Mouse (Mus musculus) forebrain, embryonic 13.5 days (tissue): ENCODE results near the gene Rgs8. TPM values are rescaled to one million over a fixed set of nuclear protein-coding genes. Genes with fewer than 3 reads are reported as not detected.

Experiments used
- ATAC-seq: fragments of 200-750 bp; cut with Nextera tagmentation; 2 replicates; pipeline ENCODE4 v1.8.0; 2017
- H3K27ac ChIP-seq: fragments of 300-500 bp; sonication (generic); 2 replicates; pipeline ENCODE4 v1.5.1; 2015; ENCODE audit warnings: inconsistent platforms, mild to moderate bottlenecking, moderate library complexity
- H3K27me3 ChIP-seq: fragments of 300-500 bp; sonication (generic); 2 replicates; pipeline ENCODE4 v1.6.1; 2015; ENCODE audit warnings: mild to moderate bottlenecking, inconsistent platforms
- H3K36me3 ChIP-seq: fragments of 300-500 bp; sonication (generic); 2 replicates; pipeline ENCODE4 v1.6.1; 2015; ENCODE audit warnings: mild to moderate bottlenecking, inconsistent platforms; ENCODE audit not compliant: poor library complexity, severe bottlenecking
- H3K4me1 ChIP-seq: fragments of 300-500 bp; sonication (generic); 2 replicates; pipeline ENCODE4 v1.6.1; 2015; ENCODE audit warnings: inconsistent platforms
- H3K4me2 ChIP-seq: fragments of 300-500 bp; sonication (generic); 2 replicates; pipeline ENCODE4 v1.6.1; 2015; ENCODE audit warnings: inconsistent platforms, mild to moderate bottlenecking, moderate library complexity
- H3K4me3 ChIP-seq: fragments of 300-500 bp; sonication (generic); 2 replicates; pipeline ENCODE4 v1.5.1; 2015; ENCODE audit warnings: mild to moderate bottlenecking, inconsistent platforms
- H3K9ac ChIP-seq: fragments of 300-500 bp; sonication (generic); 2 replicates; pipeline ENCODE4 v1.6.1; 2015; ENCODE audit warnings: mild to moderate bottlenecking, inconsistent platforms
- H3K9me3 ChIP-seq: fragments of 300-500 bp; sonication (generic); replicated peaks from 2 replicates; pipeline ENCODE4 v1.6.1; 2016; ENCODE audit warnings: inconsistent platforms
- WGBS: fragments of 180-500 bp; shearing (Covaris S2); methylation state at CpG from one replicate; pipeline ENCODE4 v1.1.7; 2015; 5-methylcytosine and 5-hydroxymethylcytosine counted together
- polyA plus RNA-seq: library from polyadenylated mRNA; unstranded; fragments of >200 nt; fragmentation: Nextera tagmentation; extraction: Ambion mirVana; gene quantifications from 2 replicates; pipeline ENCODE4 v1.2.1, GENCODE M21; 2015

The Rgs8 gene
- polyA plus RNA-seq = 14.6 and 17.7 TPM in 2 replicates

- Histone ChIP-seq H3K36me3 (no peaks in the 10 kb centered on the region), H3K4me3 (peak within 1 kb of the TSS; percentile 47), H3K27me3 (0 out of 2 replicates have a peak, but pooled peaks cover 9% of the 10 kb centered on the region), H3K27ac (peak within 1 kb of the TSS; percentile 55; the same call in 1 of the 2 replicates), H3K9me3 (no peaks in the 10 kb centered on the region), H3K9ac (peak within 1 kb of the TSS; percentile 64), H3K4me2 (peak within 1 kb of the TSS; percentile 70), H3K4me1 (peaks cover 28% of the 10 kb centered on the region)
- peak; percentile 87 for ATAC-seq
- 1% methylated on average over 26 of the region's 26 CpGs for WGBS
Observed at GRCm38 (mm10) chr1:153652938-153653623, at the start of gene Rgs8. Gene Rgs8, plus strand, starts transcription at chr1:153653025.

- Histone ChIP-seq H3K9me3 (no peaks in the 10 kb centered on the region), H3K9ac (no peak overlapping the region), H3K27me3 (no peaks in the 10 kb centered on the region), H3K36me3 (no peaks in the 10 kb centered on the region), H3K4me3 (no peak overlapping the region), H3K4me2 (no peak overlapping the region), H3K4me1 (no peaks in the 10 kb centered on the region), H3K27ac (no peak overlapping the region)
- ATAC-seq = no peak
- 93% methylated on average over 9 of the region's 9 CpGs for WGBS
Observed at GRCm38 (mm10) chr1:153617340-153617830, 35.4 kb upstream of the Rgs8 start.

- Histone ChIP-seq H3K9me3 (no peaks in the 10 kb centered on the region), H3K27me3 (no peaks in the 10 kb centered on the region), H3K4me1 (no peaks in the 10 kb centered on the region), H3K4me2 (no peak overlapping the region), H3K9ac (no peak overlapping the region), H3K36me3 (no peaks in the 10 kb centered on the region), H3K4me3 (no peak overlapping the region), H3K27ac (no peak overlapping the region)
- no peak for ATAC-seq
- 87% methylated on average over 4 of the region's 4 CpGs for WGBS
Observed at GRCm38 (mm10) chr1:153623036-153623435, 29.8 kb upstream of the Rgs8 start.

- no peak overlapping the region for H3K4me2 ChIP-seq
- 91% methylated on average over 6 of the region's 6 CpGs for WGBS
- H3K36me3 ChIP-seq = no peaks in the 10 kb centered on the region
- no peak for ATAC-seq
- no peak overlapping the region for H3K27ac ChIP-seq
- no peak overlapping the region for H3K9ac ChIP-seq
- H3K4me1 ChIP-seq = no peaks in the 10 kb centered on the region
- no peak overlapping the region for H3K4me3 ChIP-seq
- no peaks in the 10 kb centered on the region for H3K9me3 ChIP-seq
- H3K27me3 ChIP-seq = no peaks in the 10 kb centered on the region
Observed at GRCm38 (mm10) chr1:153632686-153633085, 20.1 kb upstream of the Rgs8 start.

- no peaks in the 10 kb centered on the region for H3K9me3 ChIP-seq
- 79% methylated on average over 5 of the region's 5 CpGs for WGBS
- H3K36me3 ChIP-seq = no peaks in the 10 kb centered on the region
- H3K4me3 ChIP-seq = no peak overlapping the region
- H3K27me3 ChIP-seq = no peaks in the 10 kb centered on the region
- ATAC-seq = 0 out of 2 replicates have a peak, but pooled peaks have one; percentile 12
- H3K4me2 ChIP-seq = no peak overlapping the region
- no peaks in the 10 kb centered on the region for H3K4me1 ChIP-seq
- no peak overlapping the region for H3K27ac ChIP-seq
- H3K9ac ChIP-seq = no peak overlapping the region
Observed at GRCm38 (mm10) chr1:153635056-153635455, 17.8 kb upstream of the Rgs8 start.

GRCm38 (mm10) chr1:153635521-153635920 is 17.3 kb upstream of the Rgs8 start:
- Histone ChIP-seq H3K36me3 (no peaks in the 10 kb centered on the region), H3K9ac (no peak overlapping the region), H3K4me2 (no peak overlapping the region), H3K9me3 (no peaks in the 10 kb centered on the region), H3K27me3 (no peaks in the 10 kb centered on the region), H3K27ac (no peak overlapping the region), H3K4me1 (no peaks in the 10 kb centered on the region), H3K4me3 (no peak overlapping the region)
- ATAC-seq = peak; percentile 55
- WGBS = 70% methylated on average over 3 of the region's 3 CpGs

GRCm38 (mm10) chr1:153636821-153637220 is 16.0 kb upstream of the Rgs8 start:
- no peaks in the 10 kb centered on the region for H3K9me3 ChIP-seq
- H3K9ac ChIP-seq = no peak overlapping the region
- peaks cover 11% of the 10 kb centered on the region for H3K4me1 ChIP-seq
- ATAC-seq = no peak
- H3K4me3 ChIP-seq = no peak overlapping the region
- no peak overlapping the region for H3K4me2 ChIP-seq
- no peaks in the 10 kb centered on the region for H3K27me3 ChIP-seq
- H3K27ac ChIP-seq = no peak overlapping the region
- 74% methylated on average over 5 of the region's 5 CpGs for WGBS
- no peaks in the 10 kb centered on the region for H3K36me3 ChIP-seq

GRCm38 (mm10) chr1:153641492-153641939 is 11.3 kb upstream of the Rgs8 start:
- Histone ChIP-seq H3K4me3 (peak overlapping the region; percentile 18; the same call in 1 of the 2 replicates), H3K27me3 (no peaks in the 10 kb centered on the region), H3K27ac (peak overlapping the region; percentile 89), H3K4me2 (peak overlapping the region; percentile 50), H3K9ac (0 out of 2 replicates have a peak overlapping the region, but pooled peaks have one; percentile 18), H3K4me1 (peaks cover 30% of the 10 kb centered on the region), H3K36me3 (no peaks in the 10 kb centered on the region), H3K9me3 (no peaks in the 10 kb centered on the region; the same call in 1 of the 2 replicates)
- peak; percentile 90 for ATAC-seq
- WGBS = under 1% methylated on average over 9 of the region's 9 CpGs

GRCm38 (mm10) chr1:153641940-153642501 is 10.8 kb upstream of the Rgs8 start:
- peaks cover 30% of the 10 kb centered on the region for H3K4me1 ChIP-seq
- no peaks in the 10 kb centered on the region; the same call in 1 of the 2 replicates for H3K9me3 ChIP-seq
- H3K4me3 ChIP-seq = peak overlapping the region; percentile 18; the same call in 1 of the 2 replicates
- ATAC-seq = peak; percentile 85
- 1% methylated on average over 13 of the region's 13 CpGs for WGBS
- H3K9ac ChIP-seq = no peak overlapping the region
- H3K36me3 ChIP-seq = no peaks in the 10 kb centered on the region
- H3K4me2 ChIP-seq = peak overlapping the region; percentile 50
- peak overlapping the region; percentile 89 for H3K27ac ChIP-seq
- H3K27me3 ChIP-seq = no peaks in the 10 kb centered on the region

GRCm38 (mm10) chr1:153653674-153654073 is 849 bp downstream of the Rgs8 start:
- Histone ChIP-seq H3K36me3 (no peaks in the 10 kb centered on the region), H3K9me3 (no peaks in the 10 kb centered on the region), H3K27ac (0 out of 2 replicates have a peak overlapping the region, but pooled peaks have one; percentile 55), H3K27me3 (0 out of 2 replicates have a peak, but pooled peaks cover 9% of the 10 kb centered on the region), H3K4me2 (peak overlapping the region; percentile 70), H3K4me3 (peak overlapping the region; percentile 47), H3K4me1 (peaks cover 30% of the 10 kb centered on the region), H3K9ac (peak overlapping the region; percentile 64)
- ATAC-seq = no peak
- 5% methylated on average over 5 of the region's 5 CpGs for WGBS

- H3K9me3 ChIP-seq = no peaks in the 10 kb centered on the region
- H3K27ac ChIP-seq = no peak overlapping the region
- no peak overlapping the region for H3K4me3 ChIP-seq
- peaks cover 51% of the 10 kb centered on the region for H3K4me1 ChIP-seq
- ATAC-seq = no peak
- H3K36me3 ChIP-seq = no peaks in the 10 kb centered on the region
- H3K9ac ChIP-seq = 0 out of 2 replicates have a peak overlapping the region, but pooled peaks have one; percentile 3
- H3K27me3 ChIP-seq = no peaks in the 10 kb centered on the region
- peak overlapping the region; percentile 20; the same call in 1 of the 2 replicates for H3K4me2 ChIP-seq
- 10% methylated on average over 9 of the region's 9 CpGs for WGBS
Observed at GRCm38 (mm10) chr1:153659666-153660065, 6.8 kb downstream of the Rgs8 start.
